Mouse (Mus musculus) adrenal gland, postnatal 10 days (tissue): ENCODE measurements around the gene 1700019D03Rik. TPM values are rescaled to one million over a fixed set of nuclear protein-coding genes. Genes with fewer than 3 reads are reported as not detected.
"Not testable (repeated sequence)": the region's sequence is repeated elsewhere in the genome, so short reads cannot be mapped to it uniquely, and the experiment has no call there.

Experiments
- DNase-seq: peaks from one replicate; pipeline ENCODE4 v3.0.0; 2021; ENCODE audit warnings: mixed read lengths
- total RNA-seq, 2 experiments: library from RNA; stranded (reverse); gene quantifications; 2 replicates each; pipeline ENCODE4 v1.2.3; 2021

The 1700019D03Rik gene
- total RNA-seq, 2 experiments from 2014 or later = 0.81 to 0.82 TPM

DNA sequence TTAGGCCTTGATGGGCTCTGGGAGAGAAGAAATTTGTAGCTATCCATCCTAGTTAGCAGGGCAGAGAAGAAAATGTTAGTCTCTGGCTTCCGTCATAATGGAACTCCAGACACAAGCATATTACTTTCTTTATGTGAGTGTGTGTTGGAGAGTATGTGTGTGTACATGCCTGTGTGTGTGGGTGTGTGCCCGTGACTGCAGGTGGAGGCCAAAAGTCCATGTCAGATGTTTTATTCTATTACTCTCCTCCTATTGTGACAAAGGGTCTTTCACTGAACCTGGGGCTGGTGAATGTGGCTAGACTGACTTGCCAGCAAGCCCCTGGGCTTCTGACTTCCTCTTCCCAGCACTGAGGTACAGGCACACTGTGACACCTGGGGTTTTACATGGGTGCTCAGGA lies 65.5 kb downstream of the 1700019D03Rik start:
- DNase-seq = no peak

DNA sequence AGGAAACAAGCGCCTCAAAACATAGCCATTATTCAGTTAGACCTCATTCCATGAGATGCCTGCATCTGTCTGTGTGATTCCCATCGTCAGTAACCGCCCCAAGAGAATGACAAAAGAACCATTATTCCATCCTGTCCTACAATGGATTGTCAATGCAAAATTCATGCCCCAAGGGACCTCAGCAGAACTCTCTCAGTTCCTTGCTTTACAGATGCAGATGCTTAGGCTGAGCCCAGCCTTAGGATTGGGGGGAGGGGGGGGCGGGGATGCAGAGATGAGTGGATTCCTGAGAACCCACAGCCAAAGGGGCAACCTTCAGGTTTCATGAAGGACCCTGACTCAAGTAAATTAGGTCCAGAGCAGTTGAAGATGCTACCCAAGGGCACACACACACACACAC lies 66.4 kb downstream of the 1700019D03Rik start:
- no peak for DNase-seq

DNA sequence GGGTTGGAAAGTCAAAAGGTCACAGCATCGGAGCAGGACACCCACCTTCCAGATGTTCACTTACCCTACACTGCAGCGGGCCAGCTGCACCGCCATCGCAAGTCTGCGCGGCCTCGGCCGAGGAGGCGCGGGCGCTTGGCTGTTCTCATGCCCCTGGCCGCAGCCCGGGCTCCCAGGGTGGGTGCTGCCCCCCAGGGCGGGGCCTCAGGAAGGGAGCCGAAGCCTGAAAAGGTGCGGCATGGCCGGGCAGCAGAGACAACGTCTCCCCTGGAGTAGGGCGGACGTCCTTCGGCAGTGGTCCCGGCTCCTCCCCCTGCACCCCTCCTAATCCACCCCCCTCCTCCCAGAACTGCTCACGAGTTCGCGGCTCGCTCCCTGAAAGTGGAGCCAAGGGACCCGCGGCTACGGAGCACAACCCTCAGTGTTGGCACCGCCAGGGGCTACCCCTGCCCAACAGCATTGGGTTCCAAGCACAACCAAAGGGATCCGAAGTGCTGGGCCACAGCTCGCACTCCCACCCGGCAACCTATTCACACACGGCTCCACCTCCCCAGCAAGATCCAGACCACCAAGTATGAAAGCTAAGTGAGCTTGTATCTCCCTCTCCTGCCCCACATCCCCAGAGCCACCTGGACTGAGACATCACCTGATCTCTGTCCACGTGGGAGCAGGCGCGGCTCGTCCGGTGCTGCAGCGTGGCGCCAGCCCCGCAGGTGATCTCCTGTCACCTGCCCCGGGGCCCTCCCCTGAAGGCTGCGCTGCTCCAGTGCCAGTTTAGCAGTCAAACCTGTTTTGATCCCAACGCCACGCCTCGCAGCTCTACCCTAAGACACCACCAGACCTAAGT lies 67.2 kb downstream of the 1700019D03Rik start:
- DNase-seq = peak; percentile 23

DNA sequence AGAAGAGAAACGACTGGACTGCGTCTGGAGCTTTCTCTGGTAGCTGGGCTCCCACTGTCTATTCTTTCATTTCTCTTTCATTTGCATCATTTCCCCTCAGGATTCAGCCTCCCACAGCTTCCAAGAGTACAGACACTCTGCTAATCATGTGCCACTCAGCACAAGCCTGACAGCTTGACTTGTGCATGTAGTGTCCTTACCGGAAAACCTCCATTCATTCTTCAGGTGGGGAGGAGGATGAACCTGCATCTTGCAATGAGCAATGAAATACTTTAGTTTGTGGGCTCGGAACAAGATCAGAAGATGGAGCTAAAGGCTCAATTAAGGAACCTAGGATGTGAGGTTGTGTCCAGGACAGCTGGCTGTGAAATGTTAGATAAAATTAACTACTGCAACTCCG lies 67.8 kb downstream of the 1700019D03Rik start:
- DNase-seq = no peak

DNA sequence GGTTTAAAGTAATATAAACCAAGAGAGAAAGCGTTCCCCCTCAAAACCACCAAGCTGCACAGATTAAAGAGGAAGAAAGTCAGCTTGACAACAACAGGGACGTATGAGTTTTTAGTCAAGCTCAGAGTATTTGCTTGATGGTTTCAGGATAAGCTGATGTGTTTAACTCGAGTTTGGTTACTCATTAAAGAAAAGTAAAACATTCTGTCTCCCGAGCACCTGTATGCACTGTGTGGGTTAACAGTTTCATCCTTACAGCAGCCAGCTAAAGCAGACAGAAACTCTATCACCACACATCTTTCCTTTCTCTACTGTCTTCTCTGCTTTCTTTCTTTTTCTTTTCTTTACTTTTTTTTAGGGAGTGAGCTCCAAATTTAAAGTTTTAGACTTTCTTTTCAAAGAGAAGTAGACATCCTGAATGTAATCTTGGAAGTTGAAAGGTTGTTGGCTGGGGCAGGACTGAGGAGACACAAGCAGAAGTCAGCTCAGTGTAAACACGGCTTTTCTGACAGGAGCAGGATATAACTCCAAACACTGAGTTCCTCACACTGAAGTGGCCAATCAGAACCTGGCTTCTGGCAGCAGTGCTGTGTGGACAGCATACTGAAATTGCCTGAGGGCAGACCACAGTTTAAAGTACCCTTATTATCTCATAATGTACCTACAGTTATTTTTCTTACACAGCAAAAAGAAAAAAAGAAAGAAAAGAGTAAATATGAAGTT lies 68.7 kb downstream of the 1700019D03Rik start:
- no peak for DNase-seq

DNA sequence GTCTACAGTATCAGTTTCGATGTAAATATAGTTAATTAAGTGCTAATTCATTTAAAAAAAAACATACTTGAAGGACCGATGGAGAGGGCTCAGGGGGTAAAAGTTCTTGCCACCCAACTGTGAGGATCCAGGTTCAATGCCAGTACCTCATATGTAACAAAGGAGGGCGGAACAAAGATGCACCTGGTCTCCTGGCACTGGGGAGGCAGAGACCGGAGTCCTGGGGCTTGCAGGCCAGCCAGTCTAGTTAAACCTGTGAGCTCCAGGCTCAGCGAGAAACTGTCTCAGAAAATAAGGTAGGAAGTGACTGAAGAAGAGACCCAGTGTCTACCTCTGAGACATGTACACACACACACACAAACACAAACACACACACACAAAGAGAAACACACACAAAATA lies 72.1 kb downstream of the 1700019D03Rik start:
- no peak for DNase-seq

DNA sequence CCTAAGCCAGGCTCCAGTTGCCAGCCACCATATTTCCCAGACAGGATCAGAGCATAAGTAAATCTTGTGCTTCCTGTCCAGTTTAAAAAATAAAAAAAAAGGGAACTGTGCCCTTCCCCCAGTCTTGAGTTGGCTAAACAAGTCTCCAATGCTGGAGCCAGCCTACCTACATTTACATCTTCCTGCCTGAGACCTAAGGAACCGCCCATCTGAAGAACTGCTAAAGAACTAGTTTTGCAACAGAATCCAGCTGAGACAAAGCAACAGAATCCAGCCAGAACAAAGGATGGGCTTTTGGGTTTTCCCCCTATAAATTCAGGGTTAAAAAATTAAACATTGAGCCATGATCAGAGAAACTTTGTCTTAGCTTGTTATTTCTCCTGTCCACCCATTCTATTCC lies 81.0 kb downstream of the 1700019D03Rik start:
- no peak for DNase-seq

DNA sequence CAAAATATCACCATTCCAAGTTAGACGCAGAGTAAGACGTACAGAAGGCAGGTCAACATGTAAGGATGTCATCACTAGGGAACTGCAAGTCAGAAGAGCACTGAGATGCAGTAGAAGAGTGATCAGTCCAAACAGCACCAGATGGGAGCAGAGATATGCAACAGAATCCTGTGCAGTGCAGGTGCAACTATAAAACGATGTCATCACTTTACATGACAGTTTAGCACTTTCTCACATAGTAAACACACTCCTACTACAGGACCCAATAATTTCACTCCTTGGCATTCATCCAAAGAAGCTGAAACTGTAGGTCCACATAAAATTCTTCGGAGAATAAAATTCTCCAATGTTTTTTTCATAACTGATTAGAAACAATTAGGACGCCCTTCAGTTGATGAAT lies 85.5 kb downstream of the 1700019D03Rik start:
- no peak for DNase-seq

DNA sequence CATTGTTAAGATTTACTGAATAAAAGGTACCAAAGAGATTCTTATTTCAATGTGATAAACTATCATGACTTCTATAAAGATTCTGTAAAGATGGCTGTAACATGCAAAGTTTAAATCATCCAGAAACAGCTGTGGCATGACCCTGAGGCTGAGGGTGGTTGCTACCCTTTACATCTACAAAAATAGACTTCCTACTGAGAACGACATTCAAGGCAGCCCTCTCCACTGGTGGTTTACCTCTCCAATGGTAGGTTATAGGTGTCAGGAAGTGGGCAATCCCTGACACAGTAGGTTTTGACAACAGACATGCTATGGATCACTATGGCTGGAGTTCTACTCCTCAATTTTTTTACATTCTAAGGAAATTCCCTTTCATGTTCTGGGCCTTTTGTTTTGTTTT lies 95.5 kb downstream of the 1700019D03Rik start:
- DNase-seq = not testable (repeated sequence)

DNA sequence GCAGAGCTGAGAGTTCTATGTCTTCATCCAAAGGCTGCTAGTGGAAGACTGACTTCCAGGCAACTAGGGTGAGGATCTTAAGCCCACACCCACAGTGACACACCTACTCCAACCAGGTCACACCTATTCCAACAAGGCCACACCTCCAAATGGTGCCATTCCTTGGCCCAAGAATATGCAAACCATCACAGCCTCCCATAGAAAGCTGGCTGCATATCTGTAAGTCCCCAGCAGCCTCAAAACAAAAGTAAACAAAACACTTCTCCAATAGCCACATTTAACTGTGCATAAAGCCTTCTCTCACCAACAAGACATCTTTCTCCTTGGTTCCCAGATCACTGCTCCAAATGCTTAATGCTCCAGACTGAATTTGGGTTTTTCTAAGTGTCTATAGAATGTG lies 101.1 kb downstream of the 1700019D03Rik start:
- not testable (repeated sequence) for DNase-seq

DNA sequence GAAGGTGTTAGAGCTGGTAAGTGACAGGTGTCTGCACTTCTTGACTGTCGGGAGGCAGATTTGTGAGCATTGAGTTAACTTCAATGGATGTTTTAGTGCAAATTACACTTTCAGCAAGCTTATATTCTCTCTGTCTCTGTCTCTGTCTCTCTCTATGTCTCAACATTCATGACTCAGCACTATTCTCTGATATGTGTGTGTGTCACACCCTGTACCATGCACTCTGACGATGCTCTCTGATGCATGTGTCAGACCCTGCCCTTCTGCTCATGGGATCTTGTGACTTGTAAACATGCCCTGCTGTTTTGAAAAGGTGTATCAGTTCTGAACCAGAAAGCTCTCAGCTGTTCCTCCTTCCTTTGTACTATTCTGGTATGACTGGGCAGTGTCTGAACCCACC lies 103.3 kb downstream of the 1700019D03Rik start:
- no peak for DNase-seq

DNA sequence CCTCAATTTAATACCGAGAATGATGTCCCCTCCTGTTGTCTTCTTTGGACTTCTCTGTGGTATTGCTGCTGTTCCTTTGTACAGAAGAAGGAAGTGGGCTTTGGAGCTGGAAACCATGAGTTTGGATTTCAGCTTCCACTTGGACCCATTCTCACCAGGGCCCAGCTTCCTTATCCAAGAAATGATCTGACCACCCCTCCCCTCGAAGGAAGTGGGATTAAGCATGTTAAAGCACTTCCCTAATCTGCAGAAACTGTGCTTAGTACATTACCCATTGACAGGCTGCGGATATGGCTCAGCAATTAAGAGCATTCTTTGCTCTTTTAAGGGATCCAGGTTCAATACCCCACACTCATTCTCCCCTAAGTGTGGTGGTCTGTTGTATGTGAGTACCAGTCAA lies 110.2 kb downstream of the 1700019D03Rik start:
- DNase-seq = no peak

DNA sequence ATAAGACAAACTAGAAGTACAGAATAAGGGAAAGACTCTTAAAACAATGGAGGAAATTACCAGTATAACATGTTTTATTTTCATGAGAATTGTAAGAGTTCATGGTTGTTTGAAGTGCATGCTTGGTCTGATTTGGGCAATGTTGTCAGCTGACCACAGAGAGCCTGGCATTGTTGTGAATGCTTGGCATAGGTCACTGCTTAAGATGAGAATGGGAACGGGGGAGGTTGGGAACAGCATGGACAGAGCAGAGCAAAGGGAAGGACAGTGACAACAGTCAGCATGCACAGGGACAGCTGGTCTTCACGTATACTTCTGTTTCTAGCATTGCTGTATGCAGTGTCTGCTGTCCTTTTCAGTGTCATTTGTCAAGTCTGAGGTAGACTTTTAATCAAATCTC lies 135.8 kb downstream of the 1700019D03Rik start:
- no peak for DNase-seq

Other genes with a start within 250 kb of the 1700019D03Rik start
- 10 to 100 TPM; 23.3 to 37.5 TPM for gene Inpp1, start 202.5 kb downstream of the 1700019D03Rik start, total RNA-seq
- gene Hibch, start 175.2 kb downstream of the 1700019D03Rik start, total RNA-seq = 100 to 1,000 TPM; 108 to 109 TPM
- gene Mstn, start 41.5 kb upstream of the 1700019D03Rik start, total RNA-seq = 1 to 10 TPM in 1 of 2 experiments, under 1 TPM in 1; 0.63 to 2.5 TPM
- gene 1700019A02Rik, start 167.5 kb upstream of the 1700019D03Rik start, total RNA-seq = not detected